Mouse (Mus musculus): ENCODE results near the gene Fbxl7. TPM values are rescaled to one million over a fixed set of nuclear protein-coding genes. Genes with fewer than 3 reads are reported as not detected.
A peak's percentile ranks its signal among the peaks of the same experiment; 100 is the strongest.

Fbxl7 gene
- polyA plus RNA-seq, 1 experiment from 2014 or later = 7.5 TPM

GRCm38 (mm10) chr15:26893136-26893535, 2.2 kb downstream of the Fbxl7 start:
- WGBS = 18% methylated on average over 4 of the region's 4 CpGs
- no peaks in the 10 kb centered on the region for H3K27me3 ChIP-seq (replicated peaks; ENCODE audit: insufficient read depth, low read length)
- H3K27ac ChIP-seq (ENCODE audit: low read length) = no peak overlapping the region
- H3K9me3 ChIP-seq (ENCODE audit: low read length) = no peaks in the 10 kb centered on the region
- H3K4me1 ChIP-seq (ENCODE audit: insufficient read depth, low read depth, low read length) = no peaks in the 10 kb centered on the region
- ATAC-seq (no peak), DNase-seq (ENCODE audit: low spot score) (peak; percentile 42)
- H3K4me3 ChIP-seq (ENCODE audit: low read depth, low read length) = no peak overlapping the region
- H3K4me2 ChIP-seq (replicated peaks; ENCODE audit: low read depth, low read length) = peak overlapping the region; percentile 11; the same call in 1 of the 2 replicates
- TF ChIP-seq CTCF (IDR thresholded peaks at IDR 0.05) = no peak
- no peak for TF ChIP-seq EP300 (IDR thresholded peaks at IDR 0.05)
- H3K36me3 ChIP-seq (ENCODE audit: insufficient read depth, low read length) = no peaks in the 10 kb centered on the region
- no peak overlapping the region for H3K9ac ChIP-seq (replicated peaks; ENCODE audit: low read depth)

GRCm38 (mm10) chr15:26889971-26890370, 5.4 kb downstream of the Fbxl7 start:
- no peak overlapping the region for H3K4me2 ChIP-seq (replicated peaks; ENCODE audit: low read depth, low read length)
- no peaks in the 10 kb centered on the region for H3K4me1 ChIP-seq (ENCODE audit: insufficient read depth, low read depth, low read length)
- no peaks in the 10 kb centered on the region for H3K36me3 ChIP-seq (ENCODE audit: insufficient read depth, low read length)
- no peaks in the 10 kb centered on the region for H3K9me3 ChIP-seq (ENCODE audit: low read length)
- WGBS = 72% methylated on average over 5 of the region's 5 CpGs
- H3K27ac ChIP-seq (ENCODE audit: low read length) = no peak overlapping the region
- no peak overlapping the region for H3K4me3 ChIP-seq (ENCODE audit: low read depth, low read length)
- ATAC-seq = no peak
- H3K9ac ChIP-seq (replicated peaks; ENCODE audit: low read depth) = no peak overlapping the region
- H3K27me3 ChIP-seq (replicated peaks; ENCODE audit: insufficient read depth, low read length) = no peaks in the 10 kb centered on the region
- no peak for DNase-seq (ENCODE audit: low spot score)
- no peak for TF ChIP-seq CTCF (IDR thresholded peaks at IDR 0.05)
- no peak for TF ChIP-seq EP300 (IDR thresholded peaks at IDR 0.05)

- Histone ChIP-seq H3K9me3 (ENCODE audit: low read length) (no peaks in the 10 kb centered on the region), H3K27ac (ENCODE audit: low read length) (no peak overlapping the region), H3K4me3 (ENCODE audit: low read depth, low read length) (no peak overlapping the region), H3K27me3 (replicated peaks; ENCODE audit: insufficient read depth, low read length) (no peaks in the 10 kb centered on the region), H3K4me1 (ENCODE audit: insufficient read depth, low read depth, low read length) (no peaks in the 10 kb centered on the region), H3K4me2 (replicated peaks; ENCODE audit: low read depth, low read length) (no peak overlapping the region), H3K9ac (replicated peaks; ENCODE audit: low read depth) (no peak overlapping the region), H3K36me3 (ENCODE audit: insufficient read depth, low read length) (no peaks in the 10 kb centered on the region)
- TF ChIP-seq CTCF (IDR thresholded peaks at IDR 0.05) (no peak), EP300 (IDR thresholded peaks at IDR 0.05) (no peak)
- no peak for DNase-seq (ENCODE audit: low spot score)
- no peak for ATAC-seq
- WGBS = 74% methylated on average over 10 of the region's 10 CpGs
Observed at GRCm38 (mm10) chr15:26888170-26888569, 7.2 kb downstream of the Fbxl7 start.

GRCm38 (mm10) chr15:26885979-26886378, 9.4 kb downstream of the Fbxl7 start:
- Histone ChIP-seq H3K27me3 (replicated peaks; ENCODE audit: insufficient read depth, low read length) (no peaks in the 10 kb centered on the region), H3K9ac (replicated peaks; ENCODE audit: low read depth) (no peak overlapping the region), H3K4me3 (ENCODE audit: low read depth, low read length) (no peak overlapping the region), H3K4me1 (ENCODE audit: insufficient read depth, low read depth, low read length) (no peaks in the 10 kb centered on the region), H3K36me3 (ENCODE audit: insufficient read depth, low read length) (no peaks in the 10 kb centered on the region), H3K9me3 (ENCODE audit: low read length) (no peaks in the 10 kb centered on the region), H3K27ac (ENCODE audit: low read length) (no peak overlapping the region), H3K4me2 (replicated peaks; ENCODE audit: low read depth, low read length) (no peak overlapping the region)
- 91% methylated on average over 2 of the region's 2 CpGs for WGBS
- TF ChIP-seq EP300 (IDR thresholded peaks at IDR 0.05) (no peak), CTCF (IDR thresholded peaks at IDR 0.05) (no peak)
- no peak for DNase-seq (ENCODE audit: low spot score)
- ATAC-seq = no peak

- Histone ChIP-seq H3K4me1 (ENCODE audit: insufficient read depth, low read depth, low read length) (peaks cover 7% of the 10 kb centered on the region; the same call in 1 of the 2 replicates), H3K36me3 (ENCODE audit: insufficient read depth, low read length) (no peaks in the 10 kb centered on the region), H3K27ac (ENCODE audit: low read length) (no peak overlapping the region), H3K9ac (replicated peaks; ENCODE audit: low read depth) (no peak overlapping the region), H3K9me3 (ENCODE audit: low read length) (no peaks in the 10 kb centered on the region), H3K4me3 (ENCODE audit: low read depth, low read length) (no peak overlapping the region), H3K27me3 (replicated peaks; ENCODE audit: insufficient read depth, low read length) (no peaks in the 10 kb centered on the region), H3K4me2 (replicated peaks; ENCODE audit: low read depth, low read length) (no peak overlapping the region)
- no peak for TF ChIP-seq EP300 (IDR thresholded peaks at IDR 0.05)
- TF ChIP-seq CTCF (IDR thresholded peaks at IDR 0.05) = no peak
- DNase-seq (ENCODE audit: low spot score) = no peak
- ATAC-seq = no peak
- 91% methylated on average over 8 of the region's 8 CpGs for WGBS
Observed at GRCm38 (mm10) chr15:26880212-26880956, 15.0 kb downstream of the Fbxl7 start.

- no peak for TF ChIP-seq EP300 (IDR thresholded peaks at IDR 0.05)
- no peak for TF ChIP-seq CTCF (IDR thresholded peaks at IDR 0.05)
- Histone ChIP-seq H3K4me2 (replicated peaks; ENCODE audit: low read depth, low read length) (no peak overlapping the region), H3K27ac (ENCODE audit: low read length) (no peak overlapping the region), H3K9ac (replicated peaks; ENCODE audit: low read depth) (no peak overlapping the region), H3K4me3 (ENCODE audit: low read depth, low read length) (no peak overlapping the region), H3K4me1 (ENCODE audit: insufficient read depth, low read depth, low read length) (peaks cover 7% of the 10 kb centered on the region; the same call in 1 of the 2 replicates), H3K27me3 (replicated peaks; ENCODE audit: insufficient read depth, low read length) (no peaks in the 10 kb centered on the region), H3K9me3 (ENCODE audit: low read length) (no peaks in the 10 kb centered on the region), H3K36me3 (ENCODE audit: insufficient read depth, low read length) (no peaks in the 10 kb centered on the region)
- 13% methylated on average over 4 of the region's 4 CpGs for WGBS
- DNase-seq (ENCODE audit: low spot score) (peak; percentile 86), ATAC-seq (peak; percentile 77)
Observed at GRCm38 (mm10) chr15:26875687-26876086, 19.7 kb downstream of the Fbxl7 start.

Measured in lung, postnatal 0 days (tissue).